Mouse (Mus musculus) neural tube, embryonic 14.5 days (tissue): ENCODE data around the gene Pik3cg. TPM values are rescaled to one million over a fixed set of nuclear protein-coding genes. Genes with fewer than 3 reads are reported as not detected.

Experiments
- ATAC-seq: fragments of 200-750 bp; cut with Nextera tagmentation; 2 replicates; pipeline ENCODE4 v1.8.0; 2017; ENCODE audit warnings: low read depth, mild to moderate bottlenecking, moderate TSS enrichment, moderate library complexity
- H3K27ac ChIP-seq: fragments of 300-500 bp; sonication (generic); 2 replicates; pipeline ENCODE4 v1.5.1; 2014; ENCODE audit warnings: low read depth, mild to moderate bottlenecking, control low read depth, low read length, moderate library complexity, mixed read lengths
- H3K27me3 ChIP-seq: fragments of 300-500 bp; sonication (generic); 2 replicates; pipeline ENCODE4 v1.6.1; 2014; ENCODE audit warnings: low read length; ENCODE audit not compliant: control insufficient read depth, insufficient read depth
- H3K36me3 ChIP-seq: fragments of 300-500 bp; sonication (generic); 2 replicates; pipeline ENCODE4 v1.6.1; 2014; ENCODE audit warnings: low read length, mixed read lengths; ENCODE audit not compliant: control insufficient read depth, insufficient read depth
- H3K4me1 ChIP-seq: fragments of 300-500 bp; sonication (generic); 2 replicates; pipeline ENCODE4 v1.6.1; 2014; ENCODE audit warnings: low read length; ENCODE audit not compliant: control insufficient read depth, insufficient read depth
- H3K4me2 ChIP-seq: fragments of 300-500 bp; sonication (generic); 2 replicates; pipeline ENCODE4 v1.6.1; 2014; ENCODE audit warnings: mild to moderate bottlenecking, low read depth, low read length, control low read depth
- H3K4me3 ChIP-seq: fragments of 300-500 bp; sonication (generic); 2 replicates; pipeline ENCODE4 v1.5.1; 2014; ENCODE audit warnings: low read depth, low read length, control low read depth, mixed read lengths
- H3K9ac ChIP-seq: fragments of 300-500 bp; sonication (generic); replicated peaks from 2 replicates; pipeline ENCODE4 v1.6.1; 2014; ENCODE audit warnings: low read depth, mild to moderate bottlenecking, control low read depth, low read length, mixed read lengths
- H3K9me3 ChIP-seq: fragments of 300-500 bp; sonication (generic); 2 replicates; pipeline ENCODE4 v1.6.1; 2016; ENCODE audit warnings: low read length; ENCODE audit not compliant: control insufficient read depth
- WGBS: fragments of 180-500 bp; shearing (Covaris S2); extraction: QIAGEN DNeasy Blood & Tissue Kit; methylation state at CpG from one replicate; pipeline ENCODE4 v1.1.7; 2014; 5-methylcytosine and 5-hydroxymethylcytosine counted together
- polyA plus RNA-seq: library from polyadenylated mRNA; unstranded; fragments of >200 nt; fragmentation: Nextera tagmentation; extraction: Ambion mirVana; gene quantifications from 2 replicates; pipeline ENCODE4 v1.2.1, GENCODE M21; 2014

Pik3cg gene
- polyA plus RNA-seq, 1 experiment from 2014 or later = 0.88 TPM

DNA sequence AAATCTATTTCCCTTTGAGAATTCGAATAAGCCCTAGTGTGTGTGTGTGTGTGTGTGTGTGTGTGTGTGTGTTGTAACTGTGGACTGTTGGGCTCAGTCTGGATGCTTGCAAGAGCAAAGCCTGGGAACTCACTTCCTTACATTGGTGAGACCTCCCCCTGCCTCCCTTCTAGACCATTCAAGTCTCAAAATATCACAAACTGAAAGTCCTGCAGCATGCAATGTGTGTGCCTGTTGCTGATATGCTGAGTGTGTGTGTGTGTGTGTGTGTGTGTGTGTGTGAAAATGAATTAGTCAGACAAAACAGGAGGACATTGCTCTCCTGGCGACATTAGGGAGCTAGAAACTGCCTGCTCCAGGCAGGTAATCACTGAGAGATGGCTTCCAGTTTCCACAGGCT is 492 bp upstream of the Pik3cg start:
- no peaks in the 10 kb centered on the region for H3K27me3 ChIP-seq
- ATAC-seq = no peak
- H3K4me1 ChIP-seq = no peaks in the 10 kb centered on the region
- H3K9ac ChIP-seq = no peak overlapping the region
- no peak overlapping the region for H3K4me3 ChIP-seq
- no peaks in the 10 kb centered on the region for H3K9me3 ChIP-seq
- no peaks in the 10 kb centered on the region for H3K36me3 ChIP-seq
- no peak overlapping the region for H3K27ac ChIP-seq
- WGBS = 72% methylated on average over 2 of the region's 2 CpGs
- H3K4me2 ChIP-seq = no peak overlapping the region

DNA sequence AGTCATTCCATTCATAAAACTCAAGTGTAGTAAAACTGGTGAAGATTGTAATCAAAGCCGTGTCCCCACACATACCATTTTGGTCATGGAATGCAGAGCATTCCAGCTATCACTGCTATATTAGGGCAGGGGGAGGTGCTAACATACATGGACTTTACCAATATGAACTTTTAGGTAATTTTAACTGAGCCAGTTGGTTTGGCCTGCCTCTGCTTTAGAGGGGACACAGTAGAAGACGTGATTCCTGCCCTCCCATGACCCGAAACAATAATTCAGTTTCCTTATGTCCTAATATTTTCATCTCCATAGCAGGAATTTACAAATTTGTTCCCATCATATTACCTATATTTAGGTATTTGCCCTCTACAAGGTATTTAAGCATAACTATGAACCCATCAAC is 1.3 kb downstream of the Pik3cg start:
- Histone ChIP-seq H3K9ac (no peak overlapping the region), H3K4me3 (no peak overlapping the region), H3K36me3 (no peaks in the 10 kb centered on the region), H3K4me2 (no peak overlapping the region), H3K4me1 (no peaks in the 10 kb centered on the region), H3K27me3 (no peaks in the 10 kb centered on the region), H3K9me3 (no peaks in the 10 kb centered on the region), H3K27ac (no peak overlapping the region)
- 84% methylated on average over 3 of the region's 3 CpGs for WGBS
- no peak for ATAC-seq

GRCm38 (mm10) chr12:32203695-32204094 is 4.8 kb downstream of the Pik3cg start:
- Histone ChIP-seq H3K27ac (no peak overlapping the region), H3K4me2 (no peak overlapping the region), H3K4me3 (no peak overlapping the region), H3K9ac (no peak overlapping the region), H3K9me3 (no peaks in the 10 kb centered on the region), H3K4me1 (no peaks in the 10 kb centered on the region), H3K27me3 (no peaks in the 10 kb centered on the region), H3K36me3 (no peaks in the 10 kb centered on the region)
- no peak for ATAC-seq
- 31% methylated on average over 8 of the region's 8 CpGs for WGBS

- Histone ChIP-seq H3K9ac (no peak overlapping the region), H3K4me2 (no peak overlapping the region), H3K27me3 (no peaks in the 10 kb centered on the region), H3K9me3 (no peaks in the 10 kb centered on the region), H3K4me1 (no peaks in the 10 kb centered on the region), H3K4me3 (no peak overlapping the region), H3K27ac (no peak overlapping the region), H3K36me3 (no peaks in the 10 kb centered on the region)
- 90% methylated on average over 5 of the region's 5 CpGs for WGBS
- ATAC-seq = no peak
Measured at GRCm38 (mm10) chr12:32202583-32202982, 5.9 kb downstream of the Pik3cg start.

DNA sequence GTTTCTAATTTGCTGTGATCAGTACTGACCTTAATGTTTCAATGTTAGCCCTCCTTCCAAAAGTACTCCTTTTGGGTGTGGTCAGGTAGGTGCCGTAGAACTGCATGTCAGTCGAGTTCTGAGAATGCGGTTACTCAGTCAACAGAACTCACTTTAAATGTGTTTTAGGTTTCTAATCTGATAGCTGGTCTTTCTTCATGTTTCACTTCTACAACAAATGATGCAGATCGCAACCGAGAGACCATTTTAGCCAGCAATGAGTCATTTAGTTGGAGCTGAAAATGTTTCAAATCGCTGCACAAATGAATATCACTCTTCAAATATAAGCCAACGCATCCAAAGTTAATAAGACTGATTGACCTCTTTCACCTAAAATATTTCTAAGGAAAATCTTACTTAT is 6.5 kb downstream of the Pik3cg start:
- Histone ChIP-seq H3K4me3 (no peak overlapping the region), H3K9ac (no peak overlapping the region), H3K27me3 (no peaks in the 10 kb centered on the region), H3K27ac (no peak overlapping the region), H3K36me3 (no peaks in the 10 kb centered on the region), H3K4me1 (no peaks in the 10 kb centered on the region), H3K9me3 (no peaks in the 10 kb centered on the region), H3K4me2 (no peak overlapping the region)
- ATAC-seq = no peak
- 93% methylated on average over 7 of the region's 7 CpGs for WGBS

- ATAC-seq = no peak
- Histone ChIP-seq H3K36me3 (no peaks in the 10 kb centered on the region), H3K4me2 (no peak overlapping the region), H3K9ac (no peak overlapping the region), H3K27me3 (no peaks in the 10 kb centered on the region), H3K4me3 (no peak overlapping the region), H3K4me1 (no peaks in the 10 kb centered on the region), H3K9me3 (no peaks in the 10 kb centered on the region), H3K27ac (no peak overlapping the region)
- WGBS = 88% methylated on average over 6 of the region's 6 CpGs
Measured at GRCm38 (mm10) chr12:32201070-32201585, 7.3 kb downstream of the Pik3cg start.

DNA sequence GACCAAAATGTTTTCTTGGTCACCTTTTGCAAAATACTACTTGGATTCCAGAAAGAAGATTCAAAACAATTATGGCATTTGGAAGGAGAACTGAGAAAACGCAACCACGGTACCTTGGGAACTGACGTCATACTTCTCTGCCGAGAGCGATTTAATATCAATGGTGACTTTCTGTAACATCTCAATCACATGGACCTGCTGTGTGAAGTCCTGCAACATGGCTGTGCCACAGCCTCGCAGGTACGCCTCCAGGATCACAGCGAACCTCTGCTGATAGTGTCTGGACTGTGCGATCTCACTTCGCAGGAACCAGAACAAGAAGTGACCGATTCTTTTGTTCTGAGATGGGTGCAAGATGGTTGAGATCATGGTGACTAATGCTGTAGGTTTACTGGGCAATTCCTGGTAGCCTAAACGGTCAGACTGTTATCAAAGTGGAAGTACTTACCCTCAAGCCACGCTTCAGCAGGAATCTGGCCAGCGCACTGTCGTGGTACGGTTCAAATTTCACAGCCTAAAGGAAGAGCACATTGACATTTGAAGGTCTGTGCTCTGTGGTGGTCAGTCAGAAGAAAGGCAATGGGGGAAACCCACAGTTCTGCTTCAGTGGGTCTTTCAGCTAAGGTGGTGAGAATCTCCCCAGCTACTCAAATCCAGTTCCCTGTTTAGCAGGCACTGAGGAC is 7.9 kb downstream of the Pik3cg start:
- Histone ChIP-seq H3K27me3 (no peaks in the 10 kb centered on the region), H3K9me3 (no peaks in the 10 kb centered on the region), H3K9ac (no peak overlapping the region), H3K4me3 (no peak overlapping the region), H3K27ac (no peak overlapping the region), H3K36me3 (no peaks in the 10 kb centered on the region), H3K4me2 (no peak overlapping the region), H3K4me1 (no peaks in the 10 kb centered on the region)
- WGBS = 88% methylated on average over 16 of the region's 16 CpGs
- ATAC-seq = no peak

GRCm38 (mm10) chr12:32199422-32199821 is 9.0 kb downstream of the Pik3cg start:
- no peak overlapping the region for H3K9ac ChIP-seq
- no peak overlapping the region for H3K4me2 ChIP-seq
- H3K9me3 ChIP-seq = no peaks in the 10 kb centered on the region
- H3K27me3 ChIP-seq = no peaks in the 10 kb centered on the region
- H3K4me1 ChIP-seq = no peaks in the 10 kb centered on the region
- H3K4me3 ChIP-seq = no peak overlapping the region
- H3K36me3 ChIP-seq = no peaks in the 10 kb centered on the region
- no peak for ATAC-seq
- H3K27ac ChIP-seq = no peak overlapping the region
- WGBS = 88% methylated on average over 4 of the region's 4 CpGs

DNA sequence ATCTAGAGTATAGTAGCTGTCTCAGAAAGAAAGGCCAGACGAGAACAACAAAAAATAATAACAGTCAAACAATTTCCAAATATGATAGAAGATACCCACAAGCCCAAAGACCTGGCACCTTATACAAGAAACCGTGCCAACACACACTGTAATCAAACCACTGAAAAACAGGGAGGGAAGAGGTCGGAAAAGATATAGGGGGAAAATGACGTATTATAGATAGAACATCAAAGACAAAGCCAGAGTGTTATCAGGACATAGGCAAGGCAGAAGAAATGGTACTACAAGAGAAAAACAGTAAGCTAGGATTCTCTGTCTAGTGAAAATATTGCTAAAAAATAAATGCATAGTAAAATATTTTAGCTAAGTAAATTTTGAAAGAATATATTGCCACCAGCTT is 10.4 kb downstream of the Pik3cg start:
- H3K27me3 ChIP-seq = no peaks in the 10 kb centered on the region
- 89% methylated on average over 4 of the region's 4 CpGs for WGBS
- H3K9me3 ChIP-seq = no peaks in the 10 kb centered on the region
- H3K27ac ChIP-seq = no peak overlapping the region
- ATAC-seq = no peak
- no peaks in the 10 kb centered on the region for H3K36me3 ChIP-seq
- no peak overlapping the region for H3K4me2 ChIP-seq
- no peaks in the 10 kb centered on the region for H3K4me1 ChIP-seq
- H3K9ac ChIP-seq = no peak overlapping the region
- H3K4me3 ChIP-seq = no peak overlapping the region
